11 mouse cellular contexts compared by ENCODE assay signal in the genomic region with DNA sequence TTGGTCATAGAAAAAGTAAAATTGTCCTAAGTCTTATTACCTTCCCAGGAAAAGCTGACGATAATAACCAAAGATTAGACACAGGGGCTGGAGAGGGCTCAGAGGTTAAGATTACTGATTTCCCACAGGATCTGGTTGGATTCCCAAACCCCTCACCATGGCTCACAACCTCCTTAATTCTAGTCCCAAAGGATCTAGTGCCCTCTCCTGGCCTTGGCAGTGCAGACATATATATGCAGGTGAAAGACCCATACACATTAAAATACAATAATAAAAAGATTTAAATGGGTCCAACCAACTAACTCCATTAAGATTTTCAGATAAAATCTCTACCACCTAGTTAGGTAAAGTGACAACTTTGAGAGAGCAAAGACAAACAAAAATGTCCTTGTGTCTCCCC. TPM values are rescaled to one million over a fixed set of nuclear protein-coding genes. Genes with fewer than 3 reads are reported as not detected.
DNase-seq lines count a peak whose midpoint lies in the region; ATAC-seq and TF ChIP-seq lines count a peak whose summit lies in the region.
"Had no signal": no experiment of that assay in that cellular context is flagged by ENCODE, and none has a peak within 500 bp of the region (broad histone marks: within the 10 kb centered on the region; RNA-seq: fewer than 3 reads in every experiment).

No protein-coding gene starts in this region.

- no peak for ATAC-seq in hindbrain, postnatal 0 days
- no peak for ATAC-seq in hindbrain, embryonic 16.5 days
- ATAC-seq: forebrain, embryonic 15.5 days had no signal

- H3K27me3 ChIP-seq in hindbrain, postnatal 0 days (ENCODE audit: insufficient read depth, low read length): no peaks in the 10 kb centered on the region
- H3K27me3 ChIP-seq in hindbrain, embryonic 16.5 days (replicated peaks; ENCODE audit: control insufficient read depth, insufficient read depth, low read length): no peaks in the 10 kb centered on the region
- no peaks in the 10 kb centered on the region for H3K27me3 ChIP-seq in thymus, adult 2 months (ENCODE audit: control insufficient read depth, insufficient read depth, low read length)
- H3K27me3 ChIP-seq: forebrain, embryonic 15.5 days; limb, embryonic 15.5 days had no signal

- peak; percentile 51 for TF ChIP-seq CTCF in hindbrain, postnatal 0 days (IDR thresholded peaks at IDR 0.05; ENCODE audit: low read depth)
- no peak for TF ChIP-seq CTCF in thymus, adult 2 months (IDR thresholded peaks at IDR 0.05; ENCODE audit: borderline replicate concordance, control insufficient read depth, extremely low read depth, insufficient read depth, low read length, poor library complexity)

- no peak overlapping the region for H3K4me2 ChIP-seq in hindbrain, postnatal 0 days (ENCODE audit: low read depth, low read length)
- no peak overlapping the region for H3K4me2 ChIP-seq in hindbrain, embryonic 16.5 days (ENCODE audit: low read length)
- H3K4me2 ChIP-seq: forebrain, embryonic 15.5 days; limb, embryonic 15.5 days had no signal

- no peak for TF ChIP-seq POLR2A in thymus, adult 2 months (IDR thresholded peaks at IDR 0.05; ENCODE audit: control insufficient read depth, extremely low read depth, insufficient read depth, low read length, poor library complexity)

- WGBS in hindbrain, postnatal 0 days: 93% methylated on average over 1 of the region's 1 CpGs
- 80% methylated on average over 1 of the region's 1 CpGs for WGBS in hindbrain, embryonic 16.5 days
- 93% methylated on average over 1 of the region's 1 CpGs for WGBS in thymus, adult 2 months

- peak; percentile 24 for DNase-seq in adrenal gland, postnatal 14 days
- DNase-seq in adrenal gland, adult 2 months: no peak
- no peak for DNase-seq in hindbrain, postnatal 0 days (ENCODE audit: low spot score)
- peak; percentile 30 for DNase-seq in thymus, adult 2 months
- DNase-seq in thymus, postnatal 25 days: no peak
- peak; percentile 56 for DNase-seq in thymus, postnatal 4 days
- DNase-seq in spleen, adult 18-20 months: no peak

- H3K9ac ChIP-seq in hindbrain, postnatal 0 days (replicated peaks; ENCODE audit: low read length): no peak overlapping the region
- H3K9ac ChIP-seq in hindbrain, embryonic 16.5 days (ENCODE audit: low read depth, low read length): no peak overlapping the region
- H3K9ac ChIP-seq: forebrain, embryonic 15.5 days; limb, embryonic 15.5 days had no signal

- no peaks in the 10 kb centered on the region for H3K9me3 ChIP-seq in hindbrain, postnatal 0 days (ENCODE audit: low read length)
- H3K9me3 ChIP-seq in hindbrain, embryonic 16.5 days (ENCODE audit: control insufficient read depth, low read length): no peaks in the 10 kb centered on the region
- H3K9me3 ChIP-seq: forebrain, embryonic 15.5 days; limb, embryonic 15.5 days; midbrain, embryonic 10.5 days had no signal

- no peaks in the 10 kb centered on the region for H3K36me3 ChIP-seq in hindbrain, postnatal 0 days (ENCODE audit: insufficient read depth, low read length)
- H3K36me3 ChIP-seq in hindbrain, embryonic 16.5 days (ENCODE audit: control insufficient read depth, insufficient read depth, low read length): no peaks in the 10 kb centered on the region
- H3K36me3 ChIP-seq in thymus, adult 2 months (ENCODE audit: control insufficient read depth, insufficient read depth, low read length): peaks cover 6% of the 10 kb centered on the region; the same call in 1 of the 2 replicates
- H3K36me3 ChIP-seq: forebrain, embryonic 15.5 days had no signal

- no peaks in the 10 kb centered on the region for H3K4me1 ChIP-seq in hindbrain, postnatal 0 days (ENCODE audit: insufficient read depth, low read length)
- no peaks in the 10 kb centered on the region for H3K4me1 ChIP-seq in hindbrain, embryonic 16.5 days (ENCODE audit: control insufficient read depth, insufficient read depth, low read depth, low read length)
- H3K4me1 ChIP-seq in thymus, adult 2 months (replicated peaks; ENCODE audit: control insufficient read depth, insufficient read depth, low read length): no peaks in the 10 kb centered on the region
- H3K4me1 ChIP-seq: forebrain, embryonic 15.5 days; limb, embryonic 15.5 days had no signal

- no peak overlapping the region for H3K27ac ChIP-seq in hindbrain, postnatal 0 days
- H3K27ac ChIP-seq in hindbrain, embryonic 16.5 days (ENCODE audit: low read depth, low read length): no peak overlapping the region
- no peak overlapping the region for H3K27ac ChIP-seq in thymus, adult 2 months (ENCODE audit: control insufficient read depth, insufficient read depth, low read length)
- H3K27ac ChIP-seq: forebrain, embryonic 15.5 days; limb, embryonic 15.5 days; midbrain, embryonic 10.5 days had no signal

- no peak overlapping the region for H3K4me3 ChIP-seq in hindbrain, postnatal 0 days (ENCODE audit: low read length)
- no peak overlapping the region for H3K4me3 ChIP-seq in hindbrain, embryonic 16.5 days (ENCODE audit: low read length)
- no peak overlapping the region for H3K4me3 ChIP-seq in thymus, adult 2 months (ENCODE audit: control insufficient read depth, insufficient read depth, low read length)
- H3K4me3 ChIP-seq: forebrain, embryonic 15.5 days; limb, embryonic 15.5 days; midbrain, embryonic 10.5 days had no signal

RNA-seq across cellular contexts. Expression of a gene that starts 7.5 kb away (rescaled TPM):
- total RNA-seq in adrenal gland, postnatal 14 days (2021): 6.7 and 7.6 TPM in 2 replicates
- 1 to 10 TPM in 1 of 2 experiments, under 1 TPM in 1; 0.90 to 1.0 TPM for total RNA-seq in adrenal gland, adult 2 months (2021)
- polyA plus RNA-seq in adrenal gland, adult 2 months (2012; rRNA removed): 0.19 and 0.34 TPM in 2 replicates
- 5.1 and 6.6 TPM in 2 replicates for total RNA-seq in hindbrain, postnatal 0 days (2014; rRNA removed)
- polyA plus RNA-seq in hindbrain, postnatal 0 days (2015; fragmentation: Nextera tagmentation; extraction: Ambion mirVana): 7.5 and 8.0 TPM in 2 replicates
- 7.1 and 10.0 TPM in 2 replicates for polyA plus RNA-seq in hindbrain, embryonic 16.5 days (2015; fragmentation: Nextera tagmentation; extraction: Ambion mirVana)
- polyA plus RNA-seq in thymus, adult 2 months (2012; rRNA removed): 13.7 and 20.2 TPM in 2 replicates

RNA-seq across cellular contexts. Expression of a gene that starts 7.6 kb away (rescaled TPM):
- total RNA-seq in adrenal gland, postnatal 14 days (2021): 28.0 and 30.1 TPM in 2 replicates
- 10 to 100 TPM; 23.2 to 26.2 TPM for total RNA-seq in adrenal gland, adult 2 months (2021)
- 15.9 and 19.6 TPM in 2 replicates for polyA plus RNA-seq in adrenal gland, adult 2 months (2012; rRNA removed)
- 34.1 and 41.3 TPM in 2 replicates for total RNA-seq in hindbrain, postnatal 0 days (2014; rRNA removed)
- 26.3 and 28.7 TPM in 2 replicates for polyA plus RNA-seq in hindbrain, postnatal 0 days (2015; fragmentation: Nextera tagmentation; extraction: Ambion mirVana)
- polyA plus RNA-seq in hindbrain, embryonic 16.5 days (2015; fragmentation: Nextera tagmentation; extraction: Ambion mirVana): 26.7 and 35.7 TPM in 2 replicates
- polyA plus RNA-seq in thymus, adult 2 months (2012; rRNA removed): 62.2 and 71.0 TPM in 2 replicates

Comparison
In these comparisons a context has a peak if more than half of its experiments do, and no peak if none do; other contexts are left out.
1. DNase-seq: peak in adrenal gland, postnatal 14 days (single experiment), thymus, adult 2 months (single experiment) and thymus, postnatal 4 days (single experiment); none in adrenal gland, adult 2 months (single experiment), hindbrain, postnatal 0 days (single experiment), thymus, postnatal 25 days (single experiment) and spleen, adult 18-20 months (0 of 2).